Mouse (Mus musculus) erythroblast, embryonic 14.5 days (primary cell): ENCODE data around the gene Gm38655.

Source experiments
- GATA1 ChIP-seq: IDR thresholded peaks from 2 replicates; pipeline ENCODE4 v1.6.1; 2012; ENCODE audit warnings: low read length, inconsistent platforms, mixed read lengths
- TAL1 ChIP-seq: IDR thresholded peaks from 3 replicates; pipeline ENCODE4 v1.6.1; 2012; ENCODE audit warnings: low read length, inconsistent platforms, mixed read lengths

GRCm38 (mm10) chr17:25215431-25215830 lies 40.2 kb upstream of the Gm38655 start:
- TF ChIP-seq GATA1 (no peak), TAL1 (no peak)
